Mouse (Mus musculus) embryonic facial prominence, embryonic 11.5 days (tissue): ENCODE data around the gene Fancg. TPM values are rescaled to one million over a fixed set of nuclear protein-coding genes. Genes with fewer than 3 reads are reported as not detected.
"Not testable (repeated sequence)": the region's sequence is repeated elsewhere in the genome, so short reads cannot be mapped to it uniquely, and the experiment has no call there.

Experiments used
- ATAC-seq: fragments of 200-750 bp; cut with Nextera tagmentation; replicated peaks from 2 replicates; pipeline ENCODE4 v1.8.0; 2017; ENCODE audit warnings: low read depth; ENCODE audit not compliant: insufficient number of reproducible peaks, low FRiP score, low TSS enrichment
- DNase-seq: peaks from one replicate; pipeline ENCODE4 v3.0.0-alpha.2; 2015; ENCODE audit warnings: low spot score
- H3K27ac ChIP-seq: fragments of 300-500 bp; sonication (generic); replicated peaks from 2 replicates; pipeline ENCODE4 v1.5.1; 2014; ENCODE audit warnings: mild to moderate bottlenecking, low read depth, low read length, control low read depth
- H3K27me3 ChIP-seq: fragments of 300-500 bp; sonication (generic); 2 replicates; pipeline ENCODE4 v1.6.1; 2014; ENCODE audit warnings: mild to moderate bottlenecking, low read length, moderate library complexity, mixed read lengths; ENCODE audit not compliant: control insufficient read depth, insufficient read depth
- H3K36me3 ChIP-seq: fragments of 300-500 bp; sonication (generic); replicated peaks from 2 replicates; pipeline ENCODE4 v1.6.1; 2014; ENCODE audit warnings: low read depth, mild to moderate bottlenecking, low read length, moderate library complexity, mixed read lengths; ENCODE audit not compliant: control insufficient read depth, insufficient read depth
- H3K4me1 ChIP-seq: fragments of 300-500 bp; sonication (generic); 2 replicates; pipeline ENCODE4 v1.6.1; 2014; ENCODE audit warnings: low read length, mixed read lengths; ENCODE audit not compliant: control insufficient read depth, insufficient read depth
- H3K4me2 ChIP-seq: fragments of 300-500 bp; sonication (generic); 2 replicates; pipeline ENCODE4 v1.6.1; 2014; ENCODE audit warnings: low read depth, mild to moderate bottlenecking, control low read depth, low read length, moderate library complexity
- H3K4me3 ChIP-seq: fragments of 300-500 bp; sonication (generic); 2 replicates; pipeline ENCODE4 v1.5.1; 2014; ENCODE audit warnings: low read depth, low read length, control low read depth
- H3K9ac ChIP-seq: fragments of 300-500 bp; sonication (generic); replicated peaks from 2 replicates; pipeline ENCODE4 v1.6.1; 2014; ENCODE audit warnings: mild to moderate bottlenecking, control low read depth, low read length
- H3K9me3 ChIP-seq: fragments of 300-500 bp; sonication (generic); replicated peaks from 2 replicates; pipeline ENCODE4 v1.6.1; 2016; ENCODE audit warnings: mild to moderate bottlenecking, low read length, inconsistent platforms, mixed read lengths; ENCODE audit not compliant: control insufficient read depth
- WGBS: fragments of 180-500 bp; shearing (Covaris S2); extraction: QIAGEN DNeasy Blood & Tissue Kit; methylation state at CpG from one replicate; pipeline ENCODE4 v1.1.7; 2014; 5-methylcytosine and 5-hydroxymethylcytosine counted together
- polyA plus RNA-seq: library from polyadenylated mRNA; unstranded; fragments of >200 nt; fragmentation: Nextera tagmentation; extraction: Ambion mirVana; gene quantifications from 2 replicates; pipeline ENCODE4 v1.2.1, GENCODE M21; 2014

Fancg gene
- polyA plus RNA-seq, 1 experiment from 2014 or later, result 19.7 TPM

DNA sequence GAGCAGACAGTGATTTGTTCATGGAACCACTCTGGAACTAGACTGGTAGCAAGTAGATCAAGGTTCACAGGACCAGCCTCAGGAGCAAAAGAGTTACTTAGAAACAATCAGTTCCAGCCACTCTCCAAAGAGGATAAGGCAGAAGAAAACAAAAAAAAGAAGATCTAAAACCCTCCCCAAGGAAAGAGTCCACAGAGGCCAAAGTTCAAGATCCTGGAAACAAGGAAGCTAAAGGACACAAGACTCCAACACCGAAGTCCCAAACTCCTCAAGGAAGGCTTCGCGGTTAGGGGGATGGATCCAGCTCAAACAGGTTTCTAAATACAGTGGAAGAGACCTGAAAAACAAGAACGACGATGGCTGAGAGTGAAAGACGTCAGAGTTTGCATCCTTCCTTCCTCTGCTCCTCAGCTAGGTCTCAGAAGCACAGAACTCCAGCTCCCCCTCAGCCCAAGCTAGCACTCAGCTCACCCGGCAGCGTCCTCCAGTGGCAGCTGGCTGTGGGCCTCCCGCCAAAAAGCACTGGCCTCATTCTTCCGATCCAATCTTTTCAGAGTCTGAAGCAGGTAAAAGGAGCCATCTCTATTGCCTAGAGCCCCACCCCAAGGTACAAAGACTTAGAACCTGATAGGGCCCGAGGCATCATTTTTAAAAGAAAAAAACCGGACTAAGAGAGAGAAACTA, 7.4 kb downstream of the Fancg start:
- Histone ChIP-seq H3K9me3 (no peaks in the 10 kb centered on the region), H3K27ac (no peak overlapping the region), H3K4me3 (no peak overlapping the region), H3K9ac (no peak overlapping the region), H3K4me2 (no peak overlapping the region), H3K4me1 (no peaks in the 10 kb centered on the region), H3K27me3 (no peaks in the 10 kb centered on the region), H3K36me3 (no peaks in the 10 kb centered on the region; the same call in 1 of the 2 replicates)
- no peak for ATAC-seq
- 78% methylated on average over 12 of the region's 12 CpGs for WGBS
- no peak for DNase-seq

DNA sequence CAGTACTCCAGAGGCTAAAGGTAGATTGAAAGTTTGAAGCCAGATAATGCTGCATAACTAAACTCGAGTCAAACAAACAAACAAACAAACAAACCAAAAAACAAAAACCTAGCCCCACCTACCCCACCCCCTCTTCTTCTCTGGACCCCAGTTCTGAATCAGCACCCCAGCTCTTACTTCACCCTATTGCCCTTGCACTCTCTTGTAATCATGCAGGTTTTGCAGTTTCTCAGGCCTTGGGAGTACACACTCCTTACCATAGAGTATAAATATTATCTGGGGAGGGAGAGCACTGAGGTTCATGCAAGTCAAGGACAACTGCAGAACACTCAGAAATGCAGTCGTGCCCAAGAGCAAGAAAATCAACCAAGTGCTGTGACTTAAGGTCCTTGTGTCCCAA, 9.0 kb downstream of the Fancg start:
- Histone ChIP-seq H3K36me3 (no peaks in the 10 kb centered on the region; the same call in 1 of the 2 replicates), H3K27me3 (no peaks in the 10 kb centered on the region), H3K9ac (no peak overlapping the region), H3K4me1 (no peaks in the 10 kb centered on the region), H3K9me3 (no peaks in the 10 kb centered on the region), H3K27ac (no peak overlapping the region), H3K4me3 (no peak overlapping the region), H3K4me2 (no peak overlapping the region)
- DNase-seq, result no peak
- 86% methylated on average over 2 of the region's 2 CpGs for WGBS
- ATAC-seq, result no peak

- ATAC-seq (peak; percentile 98), DNase-seq (peak; percentile 99)
- peak within 1 kb of the TSS; percentile 95 for H3K4me3 ChIP-seq
- H3K36me3 ChIP-seq, H3K4me1 ChIP-seq, H3K27me3 ChIP-seq, H3K9me3 ChIP-seq: not testable (repeated sequence)
- WGBS, result under 1% methylated on average over 47 of the region's 56 CpGs
- H3K9ac ChIP-seq, result peak within 1 kb of the TSS; percentile 95
- H3K27ac ChIP-seq, result peak within 1 kb of the TSS; percentile 99
- H3K4me2 ChIP-seq, result peak within 1 kb of the TSS; percentile 59
Measured at GRCm38 (mm10) chr4:43000141-43000986, 9.9 kb downstream of the Fancg start, which contains the start of gene Vcp. Gene Vcp (minus strand): TSS chr4:43000507.

GRCm38 (mm10) chr4:42999451-43000140, 10.7 kb downstream of the Fancg start:
- WGBS, result under 1% methylated on average over 45 of the region's 51 CpGs
- Histone ChIP-seq H3K4me3 (peak overlapping the region; percentile 95), H3K36me3 (no peaks in the 10 kb centered on the region), H3K27ac (peak overlapping the region; percentile 99), H3K27me3 (no peaks in the 10 kb centered on the region), H3K9ac (peak overlapping the region; percentile 95), H3K9me3 (no peaks in the 10 kb centered on the region), H3K4me1 (no peaks in the 10 kb centered on the region), H3K4me2 (peak overlapping the region; percentile 59)
- peak; percentile 74 for DNase-seq
- peak; percentile 82 for ATAC-seq

GRCm38 (mm10) chr4:42998022-42998421, 12.3 kb downstream of the Fancg start:
- Histone ChIP-seq H3K4me1 (no peaks in the 10 kb centered on the region), H3K27me3 (no peaks in the 10 kb centered on the region), H3K36me3 (peaks cover 10% of the 10 kb centered on the region), H3K4me3 (no peak overlapping the region), H3K27ac (no peak overlapping the region), H3K9ac (no peak overlapping the region), H3K4me2 (no peak overlapping the region; the same call in 1 of the 2 replicates), H3K9me3 (no peaks in the 10 kb centered on the region)
- DNase-seq (no peak), ATAC-seq (no peak)
- 81% methylated on average over 2 of the region's 2 CpGs for WGBS

GRCm38 (mm10) chr4:42988296-42988695, 22.0 kb downstream of the Fancg start:
- H3K27ac ChIP-seq, result no peak overlapping the region
- ATAC-seq, result no peak
- no peaks in the 10 kb centered on the region for H3K9me3 ChIP-seq
- 83% methylated on average over 1 of the region's 1 CpGs for WGBS
- no peak for DNase-seq
- H3K9ac ChIP-seq, result no peak overlapping the region
- H3K4me1 ChIP-seq, result no peaks in the 10 kb centered on the region
- no peak overlapping the region for H3K4me2 ChIP-seq
- H3K4me3 ChIP-seq, result no peak overlapping the region
- H3K27me3 ChIP-seq, result no peaks in the 10 kb centered on the region
- H3K36me3 ChIP-seq, result peaks cover 21% of the 10 kb centered on the region

GRCm38 (mm10) chr4:42980467-42980866, 29.8 kb downstream of the Fancg start:
- H3K9ac ChIP-seq, ATAC-seq, H3K27me3 ChIP-seq, H3K4me2 ChIP-seq, H3K4me1 ChIP-seq, DNase-seq, H3K4me3 ChIP-seq, H3K36me3 ChIP-seq, H3K9me3 ChIP-seq, H3K27ac ChIP-seq: not testable (repeated sequence)
- whole genome bisulfite sequencing, result 93% methylated on average over 6 of the region's 8 CpGs
